Mouse (Mus musculus) midbrain, embryonic 10.5 days (tissue): ENCODE measurements around the gene Mto1. TPM values are rescaled to one million over a fixed set of nuclear protein-coding genes. Genes with fewer than 3 reads are reported as not detected.

Experiments
- DNase-seq: peaks from one replicate; pipeline ENCODE4 v3.0.0-alpha.2; 2017; ENCODE audit warnings: low spot score
- H3K27ac ChIP-seq: fragments of 300-500 bp; sonication (generic); replicated peaks from 2 replicates; pipeline ENCODE4 v1.5.1; 2016; ENCODE audit warnings: mild to moderate bottlenecking
- H3K27me3 ChIP-seq: fragments of 300-500 bp; sonication (generic); 2 replicates; pipeline ENCODE4 v1.6.1; 2016; ENCODE audit warnings: low read depth, mild to moderate bottlenecking; ENCODE audit not compliant: poor library complexity, severe bottlenecking
- H3K36me3 ChIP-seq: fragments of 300-500 bp; sonication (generic); 2 replicates; pipeline ENCODE4 v1.6.1; 2016; ENCODE audit warnings: mild to moderate bottlenecking, moderate library complexity
- H3K4me1 ChIP-seq: fragments of 300-500 bp; sonication (generic); 2 replicates; pipeline ENCODE4 v1.6.1; 2016
- H3K4me3 ChIP-seq: fragments of 300-500 bp; sonication (generic); 2 replicates; pipeline ENCODE4 v1.5.1; 2016; ENCODE audit warnings: mild to moderate bottlenecking, moderate library complexity
- H3K9me3 ChIP-seq: fragments of 300-500 bp; sonication (generic); replicated peaks from 2 replicates; pipeline ENCODE4 v1.6.1; 2016; ENCODE audit warnings: mild to moderate bottlenecking
- WGBS: fragments of 180-500 bp; shearing (Covaris S2); methylation state at CpG from one replicate; pipeline ENCODE4 v1.1.7; 2016; 5-methylcytosine and 5-hydroxymethylcytosine counted together
- polyA plus RNA-seq: library from polyadenylated mRNA; unstranded; fragments of >200 nt; fragmentation: Nextera tagmentation; extraction: Ambion mirVana; gene quantifications from 2 replicates; pipeline ENCODE4 v1.2.1, GENCODE M21; 2016

Gene Mto1
- polyA plus RNA-seq, 1 experiment from 2014 or later = 24.4 TPM

GRCm38 (mm10) chr9:78447606-78447972, 419 bp upstream of the Mto1 start:
- peaks cover 25% of the 10 kb centered on the region for H3K36me3 ChIP-seq
- no peaks in the 10 kb centered on the region for H3K9me3 ChIP-seq
- WGBS = 32% methylated on average over 9 of the region's 9 CpGs
- peaks cover 50% of the 10 kb centered on the region for H3K27me3 ChIP-seq
- H3K4me1 ChIP-seq = peaks cover 21% of the 10 kb centered on the region
- DNase-seq = no peak
- peak overlapping the region; percentile 87 for H3K27ac ChIP-seq
- peak overlapping the region; percentile 79 for H3K4me3 ChIP-seq

GRCm38 (mm10) chr9:78450404-78450803, 2.4 kb downstream of the Mto1 start:
- H3K9me3 ChIP-seq = no peaks in the 10 kb centered on the region
- peaks cover 22% of the 10 kb centered on the region for H3K27me3 ChIP-seq
- DNase-seq = no peak
- H3K27ac ChIP-seq = no peak overlapping the region
- 75% methylated on average over 5 of the region's 5 CpGs for WGBS
- H3K4me1 ChIP-seq = peaks cover 15% of the 10 kb centered on the region
- H3K4me3 ChIP-seq = no peak overlapping the region
- H3K36me3 ChIP-seq = peaks cover 46% of the 10 kb centered on the region

- DNase-seq = no peak
- peaks cover 53% of the 10 kb centered on the region for H3K36me3 ChIP-seq
- no peaks in the 10 kb centered on the region for H3K9me3 ChIP-seq
- no peak overlapping the region for H3K4me3 ChIP-seq
- H3K27ac ChIP-seq = no peak overlapping the region
- WGBS = 84% methylated on average over 4 of the region's 4 CpGs
- H3K27me3 ChIP-seq = peaks cover 12% of the 10 kb centered on the region
- peaks cover 15% of the 10 kb centered on the region for H3K4me1 ChIP-seq
These were observed 3.4 kb downstream of the Mto1 start for GRCm38 (mm10) chr9:78451382-78451781.

GRCm38 (mm10) chr9:78457026-78457425, 9.0 kb downstream of the Mto1 start:
- Histone ChIP-seq H3K36me3 (peaks cover 84% of the 10 kb centered on the region), H3K27ac (no peak overlapping the region), H3K27me3 (no peaks in the 10 kb centered on the region), H3K4me1 (no peaks in the 10 kb centered on the region), H3K9me3 (no peaks in the 10 kb centered on the region), H3K4me3 (no peak overlapping the region)
- WGBS = 91% methylated on average over 8 of the region's 8 CpGs
- DNase-seq = no peak

GRCm38 (mm10) chr9:78463337-78463736, 15.3 kb downstream of the Mto1 start:
- 92% methylated on average over 4 of the region's 4 CpGs for WGBS
- Histone ChIP-seq H3K4me1 (no peaks in the 10 kb centered on the region), H3K9me3 (no peaks in the 10 kb centered on the region), H3K4me3 (no peak overlapping the region), H3K27ac (no peak overlapping the region), H3K27me3 (no peaks in the 10 kb centered on the region), H3K36me3 (peaks cover 94% of the 10 kb centered on the region)
- no peak for DNase-seq

- 92% methylated on average over 3 of the region's 3 CpGs for WGBS
- no peaks in the 10 kb centered on the region for H3K4me1 ChIP-seq
These were observed 17.7 kb downstream of the Mto1 start for GRCm38 (mm10) chr9:78465725-78466124.

GRCm38 (mm10) chr9:78473588-78473987, 25.6 kb downstream of the Mto1 start:
- Histone ChIP-seq H3K36me3 (peaks cover 88% of the 10 kb centered on the region), H3K9me3 (no peaks in the 10 kb centered on the region), H3K4me3 (no peak overlapping the region), H3K27me3 (no peaks in the 10 kb centered on the region), H3K4me1 (no peaks in the 10 kb centered on the region; the same call in 1 of the 2 replicates), H3K27ac (no peak overlapping the region)
- DNase-seq = no peak
- 90% methylated on average over 8 of the region's 8 CpGs for WGBS

More at GRCm38 (mm10) chr9:78465725-78466124, 17.7 kb downstream of the Mto1 start:
- H3K9me3 ChIP-seq = no peaks in the 10 kb centered on the region
- H3K36me3 ChIP-seq = peaks cover 97% of the 10 kb centered on the region
- no peak overlapping the region for H3K27ac ChIP-seq
- H3K4me3 ChIP-seq = no peak overlapping the region
- no peaks in the 10 kb centered on the region for H3K27me3 ChIP-seq
- no peak for DNase-seq

- no peak overlapping the region for H3K27ac ChIP-seq
- peaks cover 88% of the 10 kb centered on the region for H3K36me3 ChIP-seq
- WGBS = 81% methylated on average over 2 of the region's 2 CpGs
- DNase-seq = no peak
- no peaks in the 10 kb centered on the region for H3K9me3 ChIP-seq
- no peak overlapping the region for H3K4me3 ChIP-seq
- no peaks in the 10 kb centered on the region for H3K27me3 ChIP-seq
- peaks cover 6% of the 10 kb centered on the region for H3K4me1 ChIP-seq
These were observed 26.3 kb downstream of the Mto1 start for GRCm38 (mm10) chr9:78474270-78474669.

GRCm38 (mm10) chr9:78474771-78475382, 26.9 kb downstream of the Mto1 start:
- H3K9me3 ChIP-seq = no peaks in the 10 kb centered on the region
- H3K4me1 ChIP-seq = peaks cover 10% of the 10 kb centered on the region
- WGBS = 93% methylated on average over 5 of the region's 5 CpGs
- H3K27ac ChIP-seq = no peak overlapping the region
- peaks cover 87% of the 10 kb centered on the region for H3K36me3 ChIP-seq
- no peak overlapping the region for H3K4me3 ChIP-seq
- no peak for DNase-seq
- H3K27me3 ChIP-seq = no peaks in the 10 kb centered on the region

GRCm38 (mm10) chr9:78475383-78475780, 27.4 kb downstream of the Mto1 start:
- Histone ChIP-seq H3K27me3 (no peaks in the 10 kb centered on the region), H3K4me3 (no peak overlapping the region), H3K9me3 (no peaks in the 10 kb centered on the region), H3K36me3 (peaks cover 87% of the 10 kb centered on the region), H3K27ac (no peak overlapping the region), H3K4me1 (peaks cover 13% of the 10 kb centered on the region)
- DNase-seq = no peak
- WGBS = 95% methylated on average over 2 of the region's 2 CpGs

- Histone ChIP-seq H3K27me3 (no peaks in the 10 kb centered on the region), H3K27ac (no peak overlapping the region), H3K4me3 (no peak overlapping the region), H3K36me3 (peaks cover 87% of the 10 kb centered on the region), H3K9me3 (no peaks in the 10 kb centered on the region), H3K4me1 (peaks cover 13% of the 10 kb centered on the region)
- DNase-seq = no peak
- WGBS = 91% methylated on average over 4 of the region's 4 CpGs
These were observed 27.9 kb downstream of the Mto1 start for GRCm38 (mm10) chr9:78475873-78476272.

GRCm38 (mm10) chr9:78476531-78477020, 28.6 kb downstream of the Mto1 start:
- Histone ChIP-seq H3K36me3 (peaks cover 85% of the 10 kb centered on the region), H3K27me3 (no peaks in the 10 kb centered on the region), H3K4me1 (peaks cover 13% of the 10 kb centered on the region), H3K9me3 (no peaks in the 10 kb centered on the region), H3K4me3 (no peak overlapping the region), H3K27ac (no peak overlapping the region)
- DNase-seq = peak; percentile 48
- 3% methylated on average over 1 of the region's 1 CpGs for WGBS

GRCm38 (mm10) chr9:78477021-78477551, 29.1 kb downstream of the Mto1 start:
- no peak for DNase-seq
- WGBS = 2% methylated on average over 5 of the region's 5 CpGs
- Histone ChIP-seq H3K4me3 (no peak overlapping the region), H3K4me1 (peaks cover 13% of the 10 kb centered on the region), H3K9me3 (no peaks in the 10 kb centered on the region), H3K36me3 (peaks cover 81% of the 10 kb centered on the region), H3K27me3 (no peaks in the 10 kb centered on the region), H3K27ac (no peak overlapping the region)
